Mouse (Mus musculus) cerebellum, postnatal 25 days (tissue): ENCODE results near the gene Slit3.
A peak's percentile ranks its signal among the peaks of the same experiment; 100 is the strongest.

Experiments used
- DNase-seq, 2 experiments: peaks; one replicate each; pipeline ENCODE4 v3.0.0; 2021; ENCODE audit warnings: mixed read lengths in 2 of 2

Slit3 gene

GRCm38 (mm10) chr11:35472842-35473616, 352.0 kb downstream of the Slit3 start:
- DNase-seq, result no peak

- no peak for DNase-seq
Observed at GRCm38 (mm10) chr11:35473617-35473996, 352.6 kb downstream of the Slit3 start.

- DNase-seq, result no peak
Observed at GRCm38 (mm10) chr11:35480146-35480545, 359.1 kb downstream of the Slit3 start.

GRCm38 (mm10) chr11:35481611-35482363, 360.8 kb downstream of the Slit3 start:
- no peak for DNase-seq

GRCm38 (mm10) chr11:35487966-35488365, 366.9 kb downstream of the Slit3 start:
- DNase-seq, result no peak

GRCm38 (mm10) chr11:35491701-35492100, 370.7 kb downstream of the Slit3 start:
- no peak for DNase-seq

- no peak for DNase-seq
Observed at GRCm38 (mm10) chr11:35496874-35497273, 375.9 kb downstream of the Slit3 start.

- no peak for DNase-seq
Observed at GRCm38 (mm10) chr11:35497961-35498360, 376.9 kb downstream of the Slit3 start.

GRCm38 (mm10) chr11:35502128-35502527, 381.1 kb downstream of the Slit3 start:
- no peak for DNase-seq

GRCm38 (mm10) chr11:35504051-35504450, 383.0 kb downstream of the Slit3 start:
- DNase-seq, result no peak

GRCm38 (mm10) chr11:35504916-35505315, 383.9 kb downstream of the Slit3 start:
- DNase-seq, result no peak

GRCm38 (mm10) chr11:35505316-35505715, 384.3 kb downstream of the Slit3 start:
- no peak for DNase-seq

- DNase-seq, result no peak
Observed at GRCm38 (mm10) chr11:35505817-35506216, 384.8 kb downstream of the Slit3 start.

GRCm38 (mm10) chr11:35507781-35508390, 386.9 kb downstream of the Slit3 start:
- DNase-seq, result no peak

- no peak for DNase-seq
Observed at GRCm38 (mm10) chr11:35512686-35513085, 391.7 kb downstream of the Slit3 start.

GRCm38 (mm10) chr11:35513343-35513742, 392.3 kb downstream of the Slit3 start:
- no peak for DNase-seq

GRCm38 (mm10) chr11:35522802-35523452, 401.9 kb downstream of the Slit3 start:
- no peak for DNase-seq

- peak in 1 of 2 experiments; percentile 34 for DNase-seq
Observed at GRCm38 (mm10) chr11:35523773-35524172, 402.7 kb downstream of the Slit3 start.

- no peak for DNase-seq
Observed at GRCm38 (mm10) chr11:35526219-35526762, 405.3 kb downstream of the Slit3 start.

GRCm38 (mm10) chr11:35527816-35528462, 406.9 kb downstream of the Slit3 start:
- no peak for DNase-seq

- DNase-seq, result no peak
Observed at GRCm38 (mm10) chr11:35535027-35535426, 414.0 kb downstream of the Slit3 start.
